Mouse (Mus musculus) liver, embryonic 15.5 days (tissue): ENCODE measurements at regions not wholly inside any gene's neighbourhood (a gene's known extent, or its start where the extent isn't known, plus 50 kb on each side); places are given as distances from the start of the nearest gene placed in this dataset.

Experiments used
- ATAC-seq: fragments of 200-750 bp; cut with Nextera tagmentation; 2 replicates; pipeline ENCODE4 v1.8.0; 2017; ENCODE audit warnings: moderate number of reproducible peaks, mild to moderate bottlenecking, moderate library complexity; ENCODE audit not compliant: insufficient read depth
- H3K27ac ChIP-seq: fragments of 300-500 bp; sonication (generic); replicated peaks from 2 replicates; pipeline ENCODE4 v1.5.1; 2015; ENCODE audit warnings: mild to moderate bottlenecking, inconsistent platforms
- H3K27me3 ChIP-seq: fragments of 300-500 bp; sonication (generic); 2 replicates; pipeline ENCODE4 v1.6.1; 2015; ENCODE audit warnings: mild to moderate bottlenecking, inconsistent platforms
- H3K36me3 ChIP-seq: fragments of 300-500 bp; sonication (generic); replicated peaks from 2 replicates; pipeline ENCODE4 v1.6.1; 2015; ENCODE audit warnings: moderate library complexity, mild to moderate bottlenecking, inconsistent platforms
- H3K4me1 ChIP-seq: fragments of 300-500 bp; sonication (generic); replicated peaks from 2 replicates; pipeline ENCODE4 v1.6.1; 2015; ENCODE audit warnings: inconsistent platforms
- H3K4me2 ChIP-seq: fragments of 300-500 bp; sonication (generic); 2 replicates; pipeline ENCODE4 v1.6.1; 2015; ENCODE audit warnings: moderate library complexity, mild to moderate bottlenecking, inconsistent platforms
- H3K4me3 ChIP-seq: fragments of 300-500 bp; sonication (generic); replicated peaks from 2 replicates; pipeline ENCODE4 v1.5.1; 2015; ENCODE audit warnings: mild to moderate bottlenecking, inconsistent platforms
- H3K9ac ChIP-seq: fragments of 300-500 bp; sonication (generic); 2 replicates; pipeline ENCODE4 v1.6.1; 2015; ENCODE audit warnings: moderate library complexity, mild to moderate bottlenecking, inconsistent platforms
- H3K9me3 ChIP-seq: fragments of 300-500 bp; sonication (generic); replicated peaks from 2 replicates; pipeline ENCODE4 v1.6.1; 2016; ENCODE audit warnings: inconsistent platforms
- WGBS: fragments of 180-500 bp; shearing (Covaris S2); methylation state at CpG from one replicate; pipeline ENCODE4 v1.1.7; 2015; ENCODE audit warnings: mixed read lengths; ENCODE audit not compliant: insufficient replicate concordance; 5-methylcytosine and 5-hydroxymethylcytosine counted together

DNA sequence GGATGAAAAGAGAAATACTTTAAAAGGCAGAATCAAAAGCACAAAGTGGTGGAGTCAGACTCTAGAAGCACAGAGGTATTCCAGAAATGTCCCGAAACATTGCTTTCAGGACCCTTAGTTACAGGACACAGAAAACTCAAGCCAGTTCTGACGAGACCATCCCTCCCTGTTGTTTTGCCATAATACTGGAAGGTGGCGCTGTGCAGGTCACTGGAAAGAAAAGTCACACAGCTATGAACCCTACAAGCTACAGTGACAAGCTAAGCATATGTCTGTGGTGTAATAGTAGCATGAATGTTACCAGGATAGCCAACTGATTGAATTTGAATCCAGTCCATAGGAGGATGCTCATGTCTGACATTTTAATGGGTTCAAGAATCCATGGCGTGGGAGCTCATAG lies 117.4 kb upstream of the Cxxc4 start:
- Histone ChIP-seq H3K4me2 (no peak overlapping the region), H3K4me1 (no peaks in the 10 kb centered on the region), H3K27me3 (no peaks in the 10 kb centered on the region), H3K4me3 (no peak overlapping the region), H3K27ac (no peak overlapping the region), H3K9ac (no peak overlapping the region), H3K36me3 (no peaks in the 10 kb centered on the region), H3K9me3 (no peaks in the 10 kb centered on the region)
- 59% methylated on average over 4 of the region's 4 CpGs for WGBS
- ATAC-seq: no peak

DNA sequence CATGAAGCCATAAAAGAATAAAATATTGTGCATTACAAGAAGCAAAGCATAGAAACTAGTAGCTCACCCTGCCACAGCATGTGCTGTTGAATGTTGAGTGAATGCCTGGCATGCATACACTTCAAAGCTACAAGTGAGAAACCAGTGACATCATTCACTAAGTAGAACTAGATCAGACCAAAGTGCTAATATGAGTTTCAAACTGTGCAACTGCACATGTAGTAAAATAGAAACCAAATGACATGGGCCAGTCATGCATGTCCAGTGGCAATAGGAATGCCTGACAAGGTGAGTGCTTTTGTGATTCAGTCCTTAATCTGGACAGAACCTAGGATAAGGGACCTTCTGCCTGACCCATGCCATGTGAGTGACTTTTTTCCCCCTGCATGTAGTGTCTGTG lies 111.3 kb upstream of the Cxxc4 start:
- no peaks in the 10 kb centered on the region for H3K36me3 ChIP-seq
- no peak overlapping the region for H3K4me2 ChIP-seq
- H3K4me3 ChIP-seq: no peak overlapping the region
- no peaks in the 10 kb centered on the region for H3K9me3 ChIP-seq
- no peak overlapping the region for H3K27ac ChIP-seq
- ATAC-seq: no peak
- no peak overlapping the region for H3K9ac ChIP-seq
- no peaks in the 10 kb centered on the region for H3K27me3 ChIP-seq
- no peaks in the 10 kb centered on the region for H3K4me1 ChIP-seq

DNA sequence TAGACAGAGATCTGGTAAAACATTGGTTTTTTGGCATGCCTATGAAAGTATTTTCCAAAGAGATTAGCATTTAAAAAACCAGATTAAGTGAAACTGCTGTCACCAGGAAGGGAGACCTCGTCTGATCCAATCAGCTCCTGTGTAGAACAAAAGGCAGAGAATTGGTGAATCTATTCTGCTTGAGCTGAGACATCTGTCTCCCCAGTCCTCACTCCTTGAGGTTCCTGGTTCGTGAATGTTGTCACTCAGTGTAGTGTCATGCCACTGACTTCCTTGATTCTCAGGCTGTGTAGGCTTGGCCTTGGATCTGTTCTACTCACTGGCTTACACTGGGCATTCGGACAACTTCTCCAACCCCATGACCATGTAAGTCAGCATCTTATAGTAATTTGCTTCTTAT lies 105.9 kb upstream of the Cxxc4 start:
- Histone ChIP-seq H3K9ac (no peak overlapping the region), H3K27ac (no peak overlapping the region), H3K4me3 (no peak overlapping the region), H3K36me3 (no peaks in the 10 kb centered on the region), H3K4me1 (no peaks in the 10 kb centered on the region), H3K4me2 (no peak overlapping the region), H3K27me3 (no peaks in the 10 kb centered on the region), H3K9me3 (no peaks in the 10 kb centered on the region)
- no peak for ATAC-seq
- 32% methylated on average over 3 of the region's 3 CpGs for WGBS

DNA sequence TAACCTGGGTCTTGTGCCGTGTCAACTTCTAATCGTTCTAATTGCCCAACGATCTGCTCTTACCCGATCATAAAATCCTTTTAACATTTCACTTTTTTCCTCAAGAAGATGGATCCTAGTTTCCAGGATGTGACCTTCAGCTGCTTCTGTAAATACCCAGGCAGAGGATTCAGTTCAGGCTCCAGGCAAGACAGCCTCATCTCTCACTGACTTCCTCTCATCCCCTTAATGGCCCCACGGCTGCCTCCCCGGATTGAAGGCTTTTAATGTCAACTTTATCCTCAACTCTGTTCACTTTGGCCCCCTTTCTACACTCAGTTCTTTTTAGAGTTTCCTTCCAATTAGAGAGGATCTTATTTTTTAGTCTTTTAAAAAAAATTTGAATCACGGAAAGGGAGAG lies 91.0 kb upstream of the Cxxc4 start:
- Histone ChIP-seq H3K36me3 (no peaks in the 10 kb centered on the region), H3K27ac (no peak overlapping the region), H3K4me2 (no peak overlapping the region), H3K9me3 (no peaks in the 10 kb centered on the region), H3K9ac (no peak overlapping the region), H3K27me3 (no peaks in the 10 kb centered on the region), H3K4me3 (no peak overlapping the region), H3K4me1 (no peaks in the 10 kb centered on the region)
- ATAC-seq: no peak
- WGBS: 21% methylated on average over 7 of the region's 7 CpGs

- Histone ChIP-seq H3K9ac (no peak overlapping the region), H3K27ac (no peak overlapping the region), H3K4me3 (no peak overlapping the region), H3K4me1 (no peaks in the 10 kb centered on the region), H3K36me3 (no peaks in the 10 kb centered on the region), H3K9me3 (no peaks in the 10 kb centered on the region), H3K4me2 (no peak overlapping the region), H3K27me3 (no peaks in the 10 kb centered on the region)
- 68% methylated on average over 3 of the region's 3 CpGs for WGBS
- ATAC-seq: no peak
Observed at GRCm38 (mm10) chr3:134145935-134146334, 90.3 kb upstream of the Cxxc4 start.

DNA sequence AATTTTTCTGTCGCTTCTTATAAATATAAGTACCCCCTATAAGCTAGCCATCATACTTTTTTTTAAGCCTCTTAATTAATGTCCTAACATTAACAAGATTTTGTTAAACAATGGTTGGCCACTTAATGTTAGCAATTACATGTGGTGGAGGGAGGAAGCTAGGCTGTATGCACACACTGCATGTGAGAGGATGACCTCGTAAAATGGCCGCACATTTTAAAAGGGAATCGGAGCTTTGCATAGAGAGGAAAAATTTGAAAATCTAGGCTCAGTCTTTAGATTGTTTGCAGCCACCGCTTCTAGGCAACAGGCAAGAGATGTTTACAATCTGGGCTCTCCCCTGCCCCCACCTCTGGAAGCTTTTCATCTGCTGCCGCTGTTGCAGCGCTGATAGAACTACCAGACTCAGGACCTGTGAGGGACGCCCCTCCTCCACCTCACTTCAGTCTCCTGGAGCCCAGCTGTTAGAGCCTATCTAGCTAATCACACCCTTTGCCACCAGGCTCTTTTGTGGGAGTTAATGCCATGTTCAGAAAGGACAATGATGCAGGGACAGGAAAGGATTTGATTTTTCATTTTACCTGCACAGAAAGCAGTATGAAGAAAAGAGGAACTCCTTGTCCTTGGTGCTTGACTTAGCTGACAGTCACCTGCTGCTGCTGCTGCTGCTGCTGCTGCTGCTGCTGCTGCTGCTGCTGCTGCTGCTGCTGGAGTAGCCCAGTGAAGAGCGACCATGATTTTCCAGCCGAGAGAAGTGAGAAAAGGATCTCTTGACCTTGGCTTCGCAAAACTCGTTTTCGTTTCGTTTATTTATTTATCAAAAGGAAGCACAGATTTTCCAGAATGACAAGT lies 89.7 kb upstream of the Cxxc4 start:
- no peaks in the 10 kb centered on the region for H3K9me3 ChIP-seq
- no peaks in the 10 kb centered on the region for H3K27me3 ChIP-seq
- 16% methylated on average over 14 of the region's 14 CpGs for WGBS
- H3K9ac ChIP-seq: no peak overlapping the region
- no peak overlapping the region for H3K4me3 ChIP-seq
- no peaks in the 10 kb centered on the region for H3K4me1 ChIP-seq
- no peak overlapping the region for H3K27ac ChIP-seq
- H3K4me2 ChIP-seq: peak overlapping the region; percentile 36
- no peak for ATAC-seq
- H3K36me3 ChIP-seq: no peaks in the 10 kb centered on the region

- H3K9ac ChIP-seq: no peak overlapping the region
- H3K36me3 ChIP-seq: no peaks in the 10 kb centered on the region
- WGBS: 52% methylated on average over 5 of the region's 5 CpGs
- H3K9me3 ChIP-seq: 0 out of 2 replicates have a peak, but pooled peaks cover 2% of the 10 kb centered on the region
- ATAC-seq: no peak
- no peak overlapping the region for H3K4me2 ChIP-seq
- H3K4me1 ChIP-seq: no peaks in the 10 kb centered on the region
- H3K27me3 ChIP-seq: no peaks in the 10 kb centered on the region
- H3K27ac ChIP-seq: no peak overlapping the region
- no peak overlapping the region for H3K4me3 ChIP-seq
Observed at GRCm38 (mm10) chr3:134162288-134162687, 74.0 kb upstream of the Cxxc4 start.

DNA sequence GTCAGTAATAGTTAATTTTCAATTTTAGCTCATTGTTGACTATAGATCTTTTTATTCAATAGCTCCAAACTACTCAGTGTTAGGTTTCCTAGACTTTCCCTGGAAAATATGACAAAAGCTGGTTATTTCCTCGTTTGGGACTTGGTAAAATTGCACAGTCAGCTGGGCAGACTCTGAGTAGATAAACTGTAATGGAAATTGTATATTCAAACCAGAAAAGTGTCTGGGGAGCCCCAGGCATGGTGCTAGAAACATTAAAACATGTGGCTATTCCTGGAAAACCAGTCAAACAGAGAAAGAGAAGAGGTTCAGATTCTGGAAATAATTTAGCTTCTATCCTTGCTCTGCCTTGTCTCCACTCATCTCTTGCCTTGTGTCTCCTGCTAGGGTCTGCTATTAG lies 66.4 kb upstream of the Cxxc4 start:
- H3K27ac ChIP-seq: no peak overlapping the region
- H3K4me3 ChIP-seq: no peak overlapping the region
- no peak overlapping the region for H3K9ac ChIP-seq
- H3K9me3 ChIP-seq: 0 out of 2 replicates have a peak, but pooled peaks cover 2% of the 10 kb centered on the region
- no peaks in the 10 kb centered on the region for H3K27me3 ChIP-seq
- whole genome bisulfite sequencing: 30% methylated on average over 1 of the region's 1 CpGs
- H3K4me2 ChIP-seq: no peak overlapping the region
- ATAC-seq: no peak
- H3K4me1 ChIP-seq: no peaks in the 10 kb centered on the region
- H3K36me3 ChIP-seq: no peaks in the 10 kb centered on the region

GRCm38 (mm10) chr3:134172357-134172756 lies 63.9 kb upstream of the Cxxc4 start:
- no peaks in the 10 kb centered on the region for H3K4me1 ChIP-seq
- H3K36me3 ChIP-seq: no peaks in the 10 kb centered on the region
- H3K27me3 ChIP-seq: no peaks in the 10 kb centered on the region
- H3K27ac ChIP-seq: no peak overlapping the region
- no peak overlapping the region for H3K9ac ChIP-seq
- no peak for ATAC-seq
- H3K9me3 ChIP-seq: no peaks in the 10 kb centered on the region
- H3K4me2 ChIP-seq: no peak overlapping the region
- 26% methylated on average over 3 of the region's 3 CpGs for WGBS
- no peak overlapping the region for H3K4me3 ChIP-seq

DNA sequence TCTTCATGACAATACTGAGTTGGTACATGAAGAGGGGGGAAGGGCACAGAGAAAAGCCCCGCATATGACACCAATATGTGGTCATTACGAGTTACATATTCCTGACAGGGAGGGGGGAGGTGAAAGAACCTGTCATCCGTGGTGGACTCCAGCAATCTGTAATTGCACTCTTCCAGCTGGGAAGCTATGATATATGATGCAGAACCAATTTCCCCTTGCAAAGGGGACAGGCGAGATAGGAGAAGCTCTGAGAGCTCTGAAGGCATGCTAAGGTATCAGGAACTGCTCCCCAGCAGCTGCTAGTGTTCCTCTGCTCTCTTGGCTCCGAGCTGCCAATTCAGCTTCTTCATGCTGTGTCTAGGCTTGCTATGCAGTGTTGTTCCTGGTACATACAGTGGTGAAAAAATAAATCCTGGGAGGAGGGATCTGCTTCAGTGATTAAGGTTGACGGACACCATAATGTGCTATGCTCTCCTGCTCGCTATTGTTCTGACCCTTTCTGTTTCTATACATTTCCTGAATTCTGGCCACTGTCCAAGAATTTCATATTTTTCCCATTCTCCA lies 57.7 kb upstream of the Cxxc4 start:
- ATAC-seq: no peak
- Histone ChIP-seq H3K9ac (no peak overlapping the region), H3K4me2 (no peak overlapping the region), H3K36me3 (no peaks in the 10 kb centered on the region), H3K4me3 (no peak overlapping the region), H3K27ac (no peak overlapping the region), H3K9me3 (no peaks in the 10 kb centered on the region), H3K4me1 (no peaks in the 10 kb centered on the region), H3K27me3 (no peaks in the 10 kb centered on the region)
- WGBS: 56% methylated on average over 7 of the region's 7 CpGs

- 68% methylated on average over 4 of the region's 4 CpGs for WGBS
Observed at GRCm38 (mm10) chr3:134184042-134184441, 52.2 kb upstream of the Cxxc4 start.

More at GRCm38 (mm10) chr3:134184042-134184441, 52.2 kb upstream of the Cxxc4 start:
- ATAC-seq: no peak
- H3K9ac ChIP-seq: no peak overlapping the region
- H3K4me1 ChIP-seq: no peaks in the 10 kb centered on the region
- H3K4me3 ChIP-seq: no peak overlapping the region
- H3K4me2 ChIP-seq: no peak overlapping the region
- H3K27ac ChIP-seq: no peak overlapping the region
- no peaks in the 10 kb centered on the region for H3K9me3 ChIP-seq
- no peaks in the 10 kb centered on the region for H3K27me3 ChIP-seq
- no peaks in the 10 kb centered on the region for H3K36me3 ChIP-seq
